Mouse (Mus musculus): ENCODE data around the gene Mast3. TPM values are rescaled to one million over a fixed set of nuclear protein-coding genes. Genes with fewer than 3 reads are reported as not detected.

The Mast3 gene
- polyA plus RNA-seq, 1 experiment from 2014 or later: 30.8 TPM

DNA sequence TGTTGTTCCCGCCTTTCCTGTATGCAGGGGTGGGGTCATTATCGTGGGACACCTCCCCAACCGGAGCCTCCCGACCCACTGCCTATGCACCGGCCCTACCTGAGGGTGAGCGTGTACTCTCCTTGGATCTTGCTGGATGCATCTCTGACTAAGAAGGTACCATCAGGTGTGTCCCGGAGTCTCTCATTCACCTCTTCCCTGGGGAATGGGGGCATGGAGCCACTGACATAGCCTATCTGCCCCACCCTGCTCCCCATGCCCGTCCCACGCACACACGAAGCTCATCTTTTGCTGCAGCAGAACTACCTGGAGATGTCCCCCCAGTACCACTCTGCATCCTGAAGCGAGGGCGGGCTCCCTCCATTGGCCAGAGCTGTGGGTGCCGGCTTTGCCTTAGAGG lies 34.1 kb downstream of the Mast3 start:
- Histone ChIP-seq H3K4me2 (ENCODE audit: low read length) (no peak overlapping the region), H3K27me3 (replicated peaks; ENCODE audit: control insufficient read depth, insufficient read depth, low read length) (no peaks in the 10 kb centered on the region), H3K36me3 (ENCODE audit: control insufficient read depth, insufficient read depth) (peaks cover 38% of the 10 kb centered on the region), H3K27ac (ENCODE audit: low read length) (no peak overlapping the region), H3K9ac (replicated peaks; ENCODE audit: low read depth, low read length) (no peak overlapping the region), H3K9me3 (ENCODE audit: control insufficient read depth, low read length) (no peaks in the 10 kb centered on the region), H3K4me1 (replicated peaks; ENCODE audit: control insufficient read depth, insufficient read depth, low read length) (peaks cover 46% of the 10 kb centered on the region), H3K4me3 (replicated peaks; ENCODE audit: low read length) (no peak overlapping the region)
- 98% methylated on average over 13 of the region's 13 CpGs for WGBS
- ATAC-seq: no peak

DNA sequence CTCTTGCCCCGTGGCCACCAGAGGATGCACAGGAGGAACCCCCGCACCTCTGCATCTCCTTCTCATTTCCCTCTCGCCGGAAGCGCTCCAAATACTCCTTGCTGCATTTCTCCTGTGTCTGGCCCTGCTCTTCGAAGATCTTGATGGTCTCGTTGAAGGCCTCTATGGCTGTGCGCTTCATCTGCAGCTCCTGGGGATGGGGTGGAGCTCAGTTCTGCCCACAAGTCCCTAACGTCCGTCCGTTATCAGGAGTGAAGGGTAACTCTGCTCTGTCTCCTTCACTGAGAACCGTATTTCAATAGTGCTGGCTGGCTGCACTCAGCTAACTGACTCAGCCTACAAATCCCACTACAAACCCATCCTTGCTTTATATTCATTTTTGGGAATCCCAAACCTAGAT lies 35.0 kb downstream of the Mast3 start:
- H3K36me3 ChIP-seq (ENCODE audit: control insufficient read depth, insufficient read depth): peaks cover 38% of the 10 kb centered on the region
- H3K4me2 ChIP-seq (ENCODE audit: low read length): no peak overlapping the region
- 76% methylated on average over 12 of the region's 12 CpGs for WGBS
- no peaks in the 10 kb centered on the region for H3K9me3 ChIP-seq (ENCODE audit: control insufficient read depth, low read length)
- H3K9ac ChIP-seq (replicated peaks; ENCODE audit: low read depth, low read length): no peak overlapping the region
- H3K27me3 ChIP-seq (replicated peaks; ENCODE audit: control insufficient read depth, insufficient read depth, low read length): no peaks in the 10 kb centered on the region
- peaks cover 39% of the 10 kb centered on the region for H3K4me1 ChIP-seq (replicated peaks; ENCODE audit: control insufficient read depth, insufficient read depth, low read length)
- ATAC-seq: no peak
- no peak overlapping the region for H3K4me3 ChIP-seq (replicated peaks; ENCODE audit: low read length)
- no peak overlapping the region for H3K27ac ChIP-seq (ENCODE audit: low read length)

DNA sequence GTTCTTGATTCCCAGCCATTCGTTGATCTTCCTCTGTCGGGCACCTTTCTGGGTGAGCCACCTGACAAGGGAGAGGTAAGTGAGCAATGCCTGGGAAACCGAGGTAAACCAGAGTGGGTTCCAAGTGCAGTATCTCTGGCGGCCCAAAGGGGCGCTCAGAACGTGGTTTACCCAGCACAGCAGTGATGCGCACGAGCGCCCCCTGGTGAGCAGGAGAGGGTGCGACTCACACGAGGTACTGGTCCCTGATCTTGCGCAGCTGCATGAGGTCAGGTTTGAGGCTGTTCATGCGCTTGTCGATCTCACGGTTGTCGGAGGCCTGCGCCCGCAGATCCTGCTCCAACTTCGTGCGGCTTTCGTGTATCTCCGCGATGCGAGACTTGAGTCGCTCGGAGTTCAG lies 35.5 kb downstream of the Mast3 start:
- H3K27ac ChIP-seq (ENCODE audit: low read length): no peak overlapping the region
- no peaks in the 10 kb centered on the region for H3K9me3 ChIP-seq (ENCODE audit: control insufficient read depth, low read length)
- 4% methylated on average over 26 of the region's 26 CpGs for WGBS
- H3K27me3 ChIP-seq (replicated peaks; ENCODE audit: control insufficient read depth, insufficient read depth, low read length): no peaks in the 10 kb centered on the region
- ATAC-seq: peak; percentile 79
- H3K4me1 ChIP-seq (replicated peaks; ENCODE audit: control insufficient read depth, insufficient read depth, low read length): peaks cover 34% of the 10 kb centered on the region
- no peak overlapping the region for H3K4me3 ChIP-seq (replicated peaks; ENCODE audit: low read length)
- peaks cover 34% of the 10 kb centered on the region for H3K36me3 ChIP-seq (ENCODE audit: control insufficient read depth, insufficient read depth)
- no peak overlapping the region for H3K9ac ChIP-seq (replicated peaks; ENCODE audit: low read depth, low read length)
- H3K4me2 ChIP-seq (ENCODE audit: low read length): no peak overlapping the region

DNA sequence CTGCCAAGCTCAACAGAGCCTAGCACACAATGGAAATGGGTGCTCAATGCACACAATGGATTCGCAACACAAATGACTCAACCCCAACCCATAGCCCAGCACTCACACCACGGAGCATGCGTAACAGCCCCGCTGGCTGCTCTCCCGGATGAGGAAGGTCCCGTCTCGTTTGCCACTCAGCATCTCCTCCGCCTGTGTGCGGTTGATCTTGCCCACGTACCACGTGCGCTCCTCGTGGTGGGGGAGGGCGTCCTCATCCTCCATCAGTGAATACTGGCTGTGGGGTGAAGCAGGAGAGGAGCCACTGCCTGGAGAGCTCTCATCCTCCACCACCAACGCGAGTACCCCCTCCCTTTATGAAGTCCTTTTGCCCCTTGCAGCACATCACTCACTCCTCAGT lies 35.9 kb downstream of the Mast3 start:
- no peak overlapping the region for H3K4me2 ChIP-seq (ENCODE audit: low read length)
- no peak overlapping the region for H3K4me3 ChIP-seq (replicated peaks; ENCODE audit: low read length)
- 86% methylated on average over 16 of the region's 16 CpGs for WGBS
- H3K36me3 ChIP-seq (ENCODE audit: control insufficient read depth, insufficient read depth): peaks cover 34% of the 10 kb centered on the region
- H3K9ac ChIP-seq (replicated peaks; ENCODE audit: low read depth, low read length): no peak overlapping the region
- peaks cover 30% of the 10 kb centered on the region for H3K4me1 ChIP-seq (replicated peaks; ENCODE audit: control insufficient read depth, insufficient read depth, low read length)
- H3K27ac ChIP-seq (ENCODE audit: low read length): no peak overlapping the region
- no peaks in the 10 kb centered on the region for H3K9me3 ChIP-seq (ENCODE audit: control insufficient read depth, low read length)
- peak; percentile 2 for ATAC-seq
- H3K27me3 ChIP-seq (replicated peaks; ENCODE audit: control insufficient read depth, insufficient read depth, low read length): no peaks in the 10 kb centered on the region

DNA sequence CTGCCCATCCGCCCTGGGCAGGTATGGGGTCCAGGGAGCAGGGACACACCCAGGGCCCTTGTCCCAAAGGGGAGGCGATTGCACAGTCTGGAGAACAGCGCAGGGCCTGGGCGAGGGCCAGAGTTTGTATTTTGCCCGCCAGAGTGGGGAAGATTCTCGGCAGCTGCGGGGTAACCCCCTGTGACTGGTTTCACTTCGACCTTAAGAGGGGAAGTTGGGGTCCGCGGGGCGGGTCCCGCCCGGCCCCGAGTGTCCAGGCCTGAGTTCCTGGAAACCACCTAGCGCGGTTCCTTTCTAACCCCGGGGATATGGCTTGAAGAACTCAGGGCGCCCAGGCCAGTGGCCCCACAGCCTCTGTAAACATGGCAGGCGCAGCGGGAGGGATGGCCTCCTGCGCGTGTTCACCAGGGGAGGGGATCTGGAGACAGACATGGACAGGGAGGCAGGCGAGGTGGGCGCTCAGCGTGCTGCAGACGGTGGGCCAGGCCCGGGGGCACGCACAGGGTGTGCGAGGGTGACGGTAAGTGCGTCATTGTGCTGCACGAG lies 36.5 kb downstream of the Mast3 start:
- Histone ChIP-seq H3K4me2 (ENCODE audit: low read length) (no peak overlapping the region), H3K27ac (ENCODE audit: low read length) (no peak overlapping the region), H3K27me3 (replicated peaks; ENCODE audit: control insufficient read depth, insufficient read depth, low read length) (no peaks in the 10 kb centered on the region), H3K4me3 (replicated peaks; ENCODE audit: low read length) (no peak overlapping the region), H3K4me1 (replicated peaks; ENCODE audit: control insufficient read depth, insufficient read depth, low read length) (peaks cover 24% of the 10 kb centered on the region), H3K36me3 (ENCODE audit: control insufficient read depth, insufficient read depth) (peaks cover 34% of the 10 kb centered on the region), H3K9me3 (ENCODE audit: control insufficient read depth, low read length) (no peaks in the 10 kb centered on the region), H3K9ac (replicated peaks; ENCODE audit: low read depth, low read length) (no peak overlapping the region)
- 94% methylated on average over 32 of the region's 32 CpGs for WGBS
- no peak for ATAC-seq

DNA sequence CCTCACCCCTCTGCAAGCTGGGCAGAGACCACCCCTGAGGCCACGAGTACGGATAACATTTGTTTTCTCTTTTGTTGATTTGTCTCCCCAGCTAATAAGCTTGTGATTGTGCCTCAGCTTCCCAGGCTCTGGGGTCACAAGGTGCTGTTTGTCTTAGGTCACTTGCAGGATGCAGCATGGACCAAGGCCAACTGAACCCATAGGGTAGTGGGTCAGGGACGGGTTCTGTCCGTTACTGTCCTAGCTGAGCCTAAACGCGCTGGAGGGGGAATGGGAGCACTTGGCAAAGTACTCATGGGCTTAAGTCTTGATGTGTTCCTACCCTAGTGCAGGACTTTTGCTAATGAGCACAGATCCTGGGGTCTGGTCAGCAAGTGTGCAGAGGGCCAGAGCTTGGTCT lies 37.4 kb downstream of the Mast3 start:
- H3K36me3 ChIP-seq (ENCODE audit: control insufficient read depth, insufficient read depth): peaks cover 32% of the 10 kb centered on the region
- H3K27me3 ChIP-seq (replicated peaks; ENCODE audit: control insufficient read depth, insufficient read depth, low read length): no peaks in the 10 kb centered on the region
- H3K4me3 ChIP-seq (replicated peaks; ENCODE audit: low read length): no peak overlapping the region
- 79% methylated on average over 6 of the region's 6 CpGs for WGBS
- peaks cover 16% of the 10 kb centered on the region for H3K4me1 ChIP-seq (replicated peaks; ENCODE audit: control insufficient read depth, insufficient read depth, low read length)
- no peaks in the 10 kb centered on the region for H3K9me3 ChIP-seq (ENCODE audit: control insufficient read depth, low read length)
- no peak for ATAC-seq
- H3K9ac ChIP-seq (replicated peaks; ENCODE audit: low read depth, low read length): no peak overlapping the region
- no peak overlapping the region for H3K4me2 ChIP-seq (ENCODE audit: low read length)
- H3K27ac ChIP-seq (ENCODE audit: low read length): no peak overlapping the region

DNA sequence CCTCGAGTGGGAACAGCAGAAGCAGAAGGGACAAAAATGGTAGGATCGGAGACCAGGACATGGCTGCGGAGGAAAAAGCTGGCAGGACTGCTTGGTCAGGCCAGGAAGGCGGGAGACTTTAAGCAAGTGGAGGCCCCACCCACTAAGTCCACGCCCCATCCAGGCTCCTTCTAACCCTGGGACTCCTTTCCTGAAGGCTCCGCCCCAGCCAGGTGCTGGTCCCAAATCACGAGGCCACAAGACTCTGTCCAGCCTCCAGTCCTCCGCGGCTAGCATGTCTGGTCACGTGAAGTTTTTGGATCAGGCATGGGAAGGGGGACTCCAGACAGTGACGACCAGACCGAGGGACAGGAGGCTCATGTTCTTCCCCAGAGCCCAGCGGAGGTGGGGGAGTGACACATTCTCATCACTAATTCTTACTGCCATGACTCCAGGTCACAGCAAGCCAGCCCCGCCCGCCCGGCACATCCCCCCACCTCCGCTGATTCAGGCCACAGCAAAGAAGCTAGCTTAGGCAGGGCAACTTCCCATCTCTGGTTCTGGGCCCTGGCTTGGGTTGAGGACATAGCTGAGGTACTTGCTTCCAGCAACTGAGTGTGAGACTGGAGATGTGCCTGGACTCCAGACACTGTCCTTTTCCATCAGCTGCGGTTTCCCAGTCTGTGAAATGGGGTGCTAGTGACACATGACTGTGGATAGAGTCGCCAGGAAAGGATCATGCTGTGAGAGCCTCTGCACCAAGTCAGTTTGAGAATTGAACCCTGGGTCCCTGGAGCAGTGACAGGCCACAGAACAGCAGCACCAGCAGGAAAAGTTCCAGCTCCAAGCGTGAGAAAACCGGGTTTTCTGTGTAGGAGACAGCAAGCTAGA lies 38.0 kb downstream of the Mast3 start:
- Histone ChIP-seq H3K9me3 (ENCODE audit: control insufficient read depth, low read length) (no peaks in the 10 kb centered on the region), H3K9ac (replicated peaks; ENCODE audit: low read depth, low read length) (peak overlapping the region; percentile 46; the same call in 1 of the 2 replicates), H3K4me2 (ENCODE audit: low read length) (peak overlapping the region; percentile 43), H3K27me3 (replicated peaks; ENCODE audit: control insufficient read depth, insufficient read depth, low read length) (no peaks in the 10 kb centered on the region), H3K27ac (ENCODE audit: low read length) (no peak overlapping the region), H3K4me3 (replicated peaks; ENCODE audit: low read length) (peak overlapping the region; percentile 20), H3K36me3 (ENCODE audit: control insufficient read depth, insufficient read depth) (peaks cover 28% of the 10 kb centered on the region), H3K4me1 (replicated peaks; ENCODE audit: control insufficient read depth, insufficient read depth, low read length) (peaks cover 14% of the 10 kb centered on the region)
- WGBS: 9% methylated on average over 21 of the region's 21 CpGs
- ATAC-seq: no peak

DNA sequence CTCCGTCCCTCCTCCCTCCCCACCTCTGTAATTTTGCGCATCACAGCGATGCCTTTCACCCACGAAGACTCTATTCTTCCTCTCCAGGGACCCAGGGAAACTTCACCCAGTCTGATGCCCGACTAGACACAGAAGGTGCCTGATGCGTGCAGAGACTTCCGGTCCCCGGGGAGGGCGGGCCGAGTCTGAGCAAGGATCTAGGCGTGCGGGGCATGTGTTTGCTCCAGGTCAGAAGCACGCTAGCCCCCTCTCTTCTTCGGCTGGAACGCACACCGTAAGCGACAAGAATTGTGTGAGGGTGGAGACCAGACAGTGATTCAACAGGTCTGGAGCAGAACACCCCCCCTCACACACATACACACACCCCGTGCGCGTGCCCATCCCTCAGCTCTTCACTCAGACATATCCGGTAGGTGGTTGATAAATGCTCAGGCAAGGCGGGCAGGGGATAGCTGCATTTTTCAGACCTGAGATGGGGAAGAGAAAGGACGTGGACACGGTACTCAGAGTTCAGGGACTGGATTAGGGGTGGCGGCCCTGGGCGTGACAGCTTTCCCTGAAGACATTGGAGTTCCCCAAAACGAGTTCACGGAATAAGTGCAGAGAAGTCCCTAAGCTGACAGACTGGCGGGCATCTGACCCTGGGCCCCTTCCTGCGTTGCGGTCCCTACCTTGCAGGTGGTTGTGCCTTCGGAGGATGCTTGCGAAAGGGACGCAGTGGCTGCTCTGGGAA lies 38.9 kb downstream of the Mast3 start:
- 2% methylated on average over 34 of the region's 34 CpGs for WGBS

DNA sequence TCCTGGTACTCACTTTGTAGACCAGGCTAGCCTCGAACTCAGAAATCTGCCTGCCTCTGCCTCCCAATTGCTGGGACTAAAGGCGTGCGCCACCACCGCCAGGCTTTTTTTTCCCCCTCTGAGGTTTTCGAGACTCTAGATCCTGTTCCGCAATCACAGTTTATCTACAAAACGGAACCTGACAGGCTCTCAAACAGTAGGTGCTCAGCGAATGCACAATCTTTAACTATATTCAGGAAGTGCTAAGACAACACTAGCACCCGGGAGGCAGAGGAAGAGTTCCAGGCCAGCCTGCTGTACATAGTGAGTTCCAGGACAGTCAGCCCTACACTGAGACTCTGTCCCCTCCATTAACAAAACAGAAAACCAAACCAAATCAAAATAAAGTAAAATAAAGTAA lies 39.5 kb downstream of the Mast3 start:
- Histone ChIP-seq H3K9me3 (ENCODE audit: control insufficient read depth, low read length) (no peaks in the 10 kb centered on the region), H3K4me1 (replicated peaks; ENCODE audit: control insufficient read depth, insufficient read depth, low read length) (peaks cover 19% of the 10 kb centered on the region), H3K36me3 (ENCODE audit: control insufficient read depth, insufficient read depth) (peaks cover 17% of the 10 kb centered on the region), H3K4me3 (replicated peaks; ENCODE audit: low read length) (no peak overlapping the region; the same call in 1 of the 2 replicates), H3K4me2 (ENCODE audit: low read length) (no peak overlapping the region), H3K27me3 (replicated peaks; ENCODE audit: control insufficient read depth, insufficient read depth, low read length) (no peaks in the 10 kb centered on the region), H3K27ac (ENCODE audit: low read length) (no peak overlapping the region), H3K9ac (replicated peaks; ENCODE audit: low read depth, low read length) (no peak overlapping the region)
- ATAC-seq: no peak
- WGBS: 85% methylated on average over 9 of the region's 9 CpGs

More for the DNA sequence above, 38.9 kb downstream of the Mast3 start:
- Histone ChIP-seq H3K9ac (replicated peaks; ENCODE audit: low read depth, low read length) (peak overlapping the region; percentile 46), H3K9me3 (ENCODE audit: control insufficient read depth, low read length) (no peaks in the 10 kb centered on the region), H3K27me3 (replicated peaks; ENCODE audit: control insufficient read depth, insufficient read depth, low read length) (no peaks in the 10 kb centered on the region), H3K4me1 (replicated peaks; ENCODE audit: control insufficient read depth, insufficient read depth, low read length) (peaks cover 18% of the 10 kb centered on the region), H3K4me3 (replicated peaks; ENCODE audit: low read length) (peak overlapping the region; percentile 20), H3K4me2 (ENCODE audit: low read length) (peak overlapping the region; percentile 43), H3K36me3 (ENCODE audit: control insufficient read depth, insufficient read depth) (peaks cover 21% of the 10 kb centered on the region), H3K27ac (ENCODE audit: low read length) (no peak overlapping the region)
- no peak for ATAC-seq
